Mouse (Mus musculus): ENCODE results near the gene Tsc1.

Gene Tsc1

GRCm38 (mm10) chr2:28616358-28616757 is 24.7 kb upstream of the Tsc1 start:
- DNase-seq (ENCODE audit: low spot score), result no peak

GRCm38 (mm10) chr2:28616874-28617273 is 24.2 kb upstream of the Tsc1 start:
- no peak for DNase-seq (ENCODE audit: low spot score)

GRCm38 (mm10) chr2:28617498-28618486 is 23.2 kb upstream of the Tsc1 start:
- no peak for DNase-seq (ENCODE audit: low spot score)

- no peak for DNase-seq (ENCODE audit: low spot score)
These were observed 22.2 kb upstream of the Tsc1 start for GRCm38 (mm10) chr2:28618777-28619336.

GRCm38 (mm10) chr2:28619369-28619768 is 21.7 kb upstream of the Tsc1 start:
- no peak for DNase-seq (ENCODE audit: low spot score)

- DNase-seq (ENCODE audit: low spot score), result no peak
These were observed 20.5 kb upstream of the Tsc1 start for GRCm38 (mm10) chr2:28620522-28620921.

- DNase-seq (ENCODE audit: low spot score), result no peak
These were observed 19.9 kb upstream of the Tsc1 start for GRCm38 (mm10) chr2:28621111-28621510.

- no peak for DNase-seq (ENCODE audit: low spot score)
These were observed 19.3 kb upstream of the Tsc1 start, which contains the start of gene Gfi1b for GRCm38 (mm10) chr2:28621664-28622171. Gfi1b (minus strand) TSS chr2:28621982.

GRCm38 (mm10) chr2:28622521-28623124 is 18.4 kb upstream of the Tsc1 start:
- peak; percentile 19 for DNase-seq (ENCODE audit: low spot score)

- no peak for DNase-seq (ENCODE audit: low spot score)
These were observed 16.2 kb upstream of the Tsc1 start for GRCm38 (mm10) chr2:28624870-28625269.

GRCm38 (mm10) chr2:28626038-28626437 is 15.0 kb upstream of the Tsc1 start:
- DNase-seq (ENCODE audit: low spot score), result no peak

- no peak for DNase-seq (ENCODE audit: low spot score)
These were observed 13.0 kb upstream of the Tsc1 start for GRCm38 (mm10) chr2:28628053-28628452.

GRCm38 (mm10) chr2:28629911-28630381 is 11.1 kb upstream of the Tsc1 start:
- no peak for DNase-seq (ENCODE audit: low spot score)

GRCm38 (mm10) chr2:28632626-28633025 is 8.4 kb upstream of the Tsc1 start:
- no peak for DNase-seq (ENCODE audit: low spot score)

GRCm38 (mm10) chr2:28633136-28633535 is 7.9 kb upstream of the Tsc1 start:
- DNase-seq (ENCODE audit: low spot score), result no peak

GRCm38 (mm10) chr2:28635199-28635598 is 5.8 kb upstream of the Tsc1 start:
- DNase-seq (ENCODE audit: low spot score), result no peak

- no peak for DNase-seq (ENCODE audit: low spot score)
These were observed 3.8 kb upstream of the Tsc1 start for GRCm38 (mm10) chr2:28637106-28637845.

- no peak for DNase-seq (ENCODE audit: low spot score)
These were observed 2.7 kb upstream of the Tsc1 start for GRCm38 (mm10) chr2:28638352-28638751.

GRCm38 (mm10) chr2:28638886-28639285 is 2.1 kb upstream of the Tsc1 start:
- no peak for DNase-seq (ENCODE audit: low spot score)

GRCm38 (mm10) chr2:28639794-28640193 is 1.2 kb upstream of the Tsc1 start:
- peak; percentile 49 for DNase-seq (ENCODE audit: low spot score)

GRCm38 (mm10) chr2:28641435-28641941 is 460 bp downstream of the Tsc1 start:
- DNase-seq (ENCODE audit: low spot score), result no peak

GRCm38 (mm10) chr2:28643081-28643480 is 2.1 kb downstream of the Tsc1 start:
- DNase-seq (ENCODE audit: low spot score), result no peak

Measured in layer of hippocampus, adult 11-12 months (tissue).